Mouse (Mus musculus) lung, embryonic 15.5 days (tissue): Measurements from ENCODE around the gene Tex12. TPM values are rescaled to one million over a fixed set of nuclear protein-coding genes. Genes with fewer than 3 reads are reported as not detected.

ENCODE experiments used
- ATAC-seq: fragments of 200-750 bp; cut with Nextera tagmentation; 2 replicates; pipeline ENCODE4 v1.8.0; 2017; ENCODE audit warnings: moderate number of reproducible peaks, borderline replicate concordance; ENCODE audit not compliant: low FRiP score, low TSS enrichment; ENCODE audit errors: extremely low read depth
- H3K27ac ChIP-seq: fragments of 300-500 bp; sonication (generic); 2 replicates; pipeline ENCODE4 v1.5.1; 2015; ENCODE audit warnings: moderate library complexity, mild to moderate bottlenecking, inconsistent platforms
- H3K27me3 ChIP-seq: fragments of 300-500 bp; sonication (generic); 2 replicates; pipeline ENCODE4 v1.6.1; 2015; ENCODE audit warnings: inconsistent platforms
- H3K36me3 ChIP-seq: fragments of 300-500 bp; sonication (generic); 2 replicates; pipeline ENCODE4 v1.6.1; 2015; ENCODE audit warnings: inconsistent platforms
- H3K4me1 ChIP-seq: fragments of 300-500 bp; sonication (generic); 2 replicates; pipeline ENCODE4 v1.6.1; 2015; ENCODE audit warnings: inconsistent platforms
- H3K4me2 ChIP-seq: fragments of 300-500 bp; sonication (generic); 2 replicates; pipeline ENCODE4 v1.6.1; 2015; ENCODE audit warnings: inconsistent platforms, mild to moderate bottlenecking, moderate library complexity
- H3K4me3 ChIP-seq: fragments of 300-500 bp; sonication (generic); 2 replicates; pipeline ENCODE4 v1.5.1; 2015; ENCODE audit warnings: mild to moderate bottlenecking, inconsistent platforms
- H3K9ac ChIP-seq: fragments of 300-500 bp; sonication (generic); 2 replicates; pipeline ENCODE4 v1.6.1; 2015; ENCODE audit warnings: inconsistent platforms
- H3K9me3 ChIP-seq: fragments of 300-500 bp; sonication (generic); 2 replicates; pipeline ENCODE4 v1.6.1; 2016; ENCODE audit warnings: inconsistent platforms
- WGBS: fragments of 180-500 bp; shearing (Covaris S2); methylation state at CpG from one replicate; pipeline ENCODE4 v1.1.7; 2015; 5-methylcytosine and 5-hydroxymethylcytosine counted together
- polyA plus RNA-seq: library from polyadenylated mRNA; unstranded; fragments of >200 nt; fragmentation: Nextera tagmentation; extraction: Ambion mirVana; gene quantifications from 2 replicates; pipeline ENCODE4 v1.2.1, GENCODE M21; 2015

Tex12 gene
- polyA plus RNA-seq, 1 experiment from 2014 or later = not detected

GRCm38 (mm10) chr9:50553547-50553946 is 7.6 kb downstream of the Tex12 start:
- Histone ChIP-seq H3K9me3 (no peaks in the 10 kb centered on the region), H3K4me1 (no peaks in the 10 kb centered on the region), H3K27ac (no peak overlapping the region), H3K27me3 (no peaks in the 10 kb centered on the region), H3K4me3 (no peak overlapping the region), H3K9ac (no peak overlapping the region), H3K4me2 (no peak overlapping the region), H3K36me3 (no peaks in the 10 kb centered on the region)
- no peak for ATAC-seq
- 68% methylated on average over 2 of the region's 2 CpGs for WGBS

- H3K4me3 ChIP-seq = no peak overlapping the region
- H3K36me3 ChIP-seq = no peaks in the 10 kb centered on the region
- H3K27me3 ChIP-seq = no peaks in the 10 kb centered on the region
- H3K9me3 ChIP-seq = no peaks in the 10 kb centered on the region
- H3K4me2 ChIP-seq = no peak overlapping the region
- no peak for ATAC-seq
- 59% methylated on average over 5 of the region's 5 CpGs for WGBS
- no peaks in the 10 kb centered on the region for H3K4me1 ChIP-seq
- no peak overlapping the region for H3K27ac ChIP-seq
- H3K9ac ChIP-seq = no peak overlapping the region
These were observed 8.9 kb downstream of the Tex12 start for GRCm38 (mm10) chr9:50552206-50552605.

GRCm38 (mm10) chr9:50548936-50549335 is 12.2 kb downstream of the Tex12 start:
- Histone ChIP-seq H3K27me3 (no peaks in the 10 kb centered on the region), H3K9ac (no peak overlapping the region), H3K4me1 (no peaks in the 10 kb centered on the region), H3K9me3 (no peaks in the 10 kb centered on the region), H3K36me3 (no peaks in the 10 kb centered on the region), H3K4me3 (no peak overlapping the region), H3K4me2 (no peak overlapping the region), H3K27ac (no peak overlapping the region)
- no peak for ATAC-seq
- 46% methylated on average over 4 of the region's 4 CpGs for WGBS

GRCm38 (mm10) chr9:50547859-50548478 is 13.2 kb downstream of the Tex12 start:
- ATAC-seq = no peak
- H3K27ac ChIP-seq = no peak overlapping the region
- no peak overlapping the region for H3K4me2 ChIP-seq
- no peaks in the 10 kb centered on the region for H3K36me3 ChIP-seq
- H3K27me3 ChIP-seq = no peaks in the 10 kb centered on the region
- no peaks in the 10 kb centered on the region for H3K4me1 ChIP-seq
- H3K9ac ChIP-seq = no peak overlapping the region
- no peaks in the 10 kb centered on the region for H3K9me3 ChIP-seq
- H3K4me3 ChIP-seq = no peak overlapping the region
- WGBS = 12% methylated on average over 5 of the region's 5 CpGs

GRCm38 (mm10) chr9:50542401-50542800 is 18.7 kb downstream of the Tex12 start:
- WGBS = 79% methylated on average over 9 of the region's 9 CpGs
- Histone ChIP-seq H3K4me2 (no peak overlapping the region), H3K27ac (no peak overlapping the region), H3K27me3 (no peaks in the 10 kb centered on the region), H3K4me1 (no peaks in the 10 kb centered on the region), H3K9ac (no peak overlapping the region), H3K36me3 (no peaks in the 10 kb centered on the region), H3K9me3 (no peaks in the 10 kb centered on the region), H3K4me3 (no peak overlapping the region)
- ATAC-seq = no peak

- WGBS = 48% methylated on average over 7 of the region's 7 CpGs
- Histone ChIP-seq H3K36me3 (no peaks in the 10 kb centered on the region), H3K4me3 (no peak overlapping the region), H3K27me3 (no peaks in the 10 kb centered on the region), H3K27ac (no peak overlapping the region), H3K9ac (no peak overlapping the region), H3K4me2 (no peak overlapping the region), H3K9me3 (no peaks in the 10 kb centered on the region), H3K4me1 (no peaks in the 10 kb centered on the region)
- no peak for ATAC-seq
These were observed 21.0 kb downstream of the Tex12 start for GRCm38 (mm10) chr9:50540170-50540569.

GRCm38 (mm10) chr9:50537295-50537694 is 23.8 kb downstream of the Tex12 start:
- Histone ChIP-seq H3K4me3 (no peak overlapping the region), H3K36me3 (no peaks in the 10 kb centered on the region), H3K4me2 (no peak overlapping the region), H3K9ac (no peak overlapping the region), H3K27ac (no peak overlapping the region), H3K27me3 (no peaks in the 10 kb centered on the region), H3K4me1 (no peaks in the 10 kb centered on the region), H3K9me3 (no peaks in the 10 kb centered on the region)
- 52% methylated on average over 4 of the region's 4 CpGs for WGBS
- ATAC-seq = no peak

- Histone ChIP-seq H3K4me1 (no peaks in the 10 kb centered on the region), H3K4me2 (no peak overlapping the region), H3K27me3 (no peaks in the 10 kb centered on the region), H3K4me3 (no peak overlapping the region), H3K27ac (no peak overlapping the region), H3K9me3 (no peaks in the 10 kb centered on the region), H3K9ac (no peak overlapping the region), H3K36me3 (no peaks in the 10 kb centered on the region)
- no peak for ATAC-seq
- 52% methylated on average over 7 of the region's 7 CpGs for WGBS
These were observed 24.5 kb downstream of the Tex12 start for GRCm38 (mm10) chr9:50536603-50537135.

- ATAC-seq = no peak
- Histone ChIP-seq H3K9ac (no peak overlapping the region), H3K4me3 (no peak overlapping the region), H3K4me2 (no peak overlapping the region), H3K9me3 (no peaks in the 10 kb centered on the region), H3K4me1 (no peaks in the 10 kb centered on the region), H3K27me3 (no peaks in the 10 kb centered on the region), H3K36me3 (no peaks in the 10 kb centered on the region), H3K27ac (no peak overlapping the region)
- 65% methylated on average over 5 of the region's 5 CpGs for WGBS
These were observed 25.2 kb downstream of the Tex12 start for GRCm38 (mm10) chr9:50535930-50536329.

- H3K36me3 ChIP-seq = no peaks in the 10 kb centered on the region
- 71% methylated on average over 3 of the region's 3 CpGs for WGBS
- H3K27ac ChIP-seq = no peak overlapping the region
- no peaks in the 10 kb centered on the region for H3K27me3 ChIP-seq
- ATAC-seq = no peak
- no peak overlapping the region for H3K4me3 ChIP-seq
- no peak overlapping the region for H3K9ac ChIP-seq
- no peaks in the 10 kb centered on the region for H3K9me3 ChIP-seq
- no peak overlapping the region for H3K4me2 ChIP-seq
- no peaks in the 10 kb centered on the region for H3K4me1 ChIP-seq
These were observed 27.3 kb downstream of the Tex12 start for GRCm38 (mm10) chr9:50533791-50534190.

- H3K9ac ChIP-seq = no peak overlapping the region
- no peak for ATAC-seq
- WGBS = 77% methylated on average over 11 of the region's 11 CpGs
- H3K4me1 ChIP-seq = no peaks in the 10 kb centered on the region
- H3K4me3 ChIP-seq = no peak overlapping the region
- no peak overlapping the region for H3K27ac ChIP-seq
- no peak overlapping the region for H3K4me2 ChIP-seq
- no peaks in the 10 kb centered on the region for H3K36me3 ChIP-seq
- no peaks in the 10 kb centered on the region for H3K27me3 ChIP-seq
- no peaks in the 10 kb centered on the region for H3K9me3 ChIP-seq
These were observed 27.8 kb downstream of the Tex12 start for GRCm38 (mm10) chr9:50533328-50533727.

- Histone ChIP-seq H3K4me3 (no peak overlapping the region), H3K4me1 (peaks cover 11% of the 10 kb centered on the region; the same call in 1 of the 2 replicates), H3K9me3 (no peaks in the 10 kb centered on the region), H3K36me3 (no peaks in the 10 kb centered on the region), H3K4me2 (no peak overlapping the region), H3K27me3 (no peaks in the 10 kb centered on the region), H3K9ac (no peak overlapping the region), H3K27ac (no peak overlapping the region)
- 27% methylated on average over 2 of the region's 2 CpGs for WGBS
- ATAC-seq = no peak
These were observed 30.2 kb downstream of the Tex12 start for GRCm38 (mm10) chr9:50530890-50531289.
